Mouse (Mus musculus) small intestine, adult 2 months (tissue): ENCODE measurements around the gene Dnal1.
"Not testable (repeated sequence)": the region's sequence is repeated elsewhere in the genome, so short reads cannot be mapped to it uniquely, and the experiment has no call there.

Source experiments
- CTCF ChIP-seq: fragments of 200-500 bp; IDR thresholded peaks from 2 replicates; pipeline ENCODE4 v1.5.1; 2012; ENCODE audit warnings: low read depth, mild to moderate bottlenecking, control low read depth, inconsistent platforms, low read length, moderate library complexity, mixed read lengths; ENCODE audit not compliant: insufficient replicate concordance, insufficient read length; ENCODE audit errors: extremely low read depth
- POLR2A ChIP-seq: fragments of 200-500 bp; IDR thresholded peaks from 2 replicates; pipeline ENCODE4 v1.6.1; 2012; ENCODE audit warnings: low read depth, mild to moderate bottlenecking, control low read depth, inconsistent platforms, low read length, moderate library complexity

DNA sequence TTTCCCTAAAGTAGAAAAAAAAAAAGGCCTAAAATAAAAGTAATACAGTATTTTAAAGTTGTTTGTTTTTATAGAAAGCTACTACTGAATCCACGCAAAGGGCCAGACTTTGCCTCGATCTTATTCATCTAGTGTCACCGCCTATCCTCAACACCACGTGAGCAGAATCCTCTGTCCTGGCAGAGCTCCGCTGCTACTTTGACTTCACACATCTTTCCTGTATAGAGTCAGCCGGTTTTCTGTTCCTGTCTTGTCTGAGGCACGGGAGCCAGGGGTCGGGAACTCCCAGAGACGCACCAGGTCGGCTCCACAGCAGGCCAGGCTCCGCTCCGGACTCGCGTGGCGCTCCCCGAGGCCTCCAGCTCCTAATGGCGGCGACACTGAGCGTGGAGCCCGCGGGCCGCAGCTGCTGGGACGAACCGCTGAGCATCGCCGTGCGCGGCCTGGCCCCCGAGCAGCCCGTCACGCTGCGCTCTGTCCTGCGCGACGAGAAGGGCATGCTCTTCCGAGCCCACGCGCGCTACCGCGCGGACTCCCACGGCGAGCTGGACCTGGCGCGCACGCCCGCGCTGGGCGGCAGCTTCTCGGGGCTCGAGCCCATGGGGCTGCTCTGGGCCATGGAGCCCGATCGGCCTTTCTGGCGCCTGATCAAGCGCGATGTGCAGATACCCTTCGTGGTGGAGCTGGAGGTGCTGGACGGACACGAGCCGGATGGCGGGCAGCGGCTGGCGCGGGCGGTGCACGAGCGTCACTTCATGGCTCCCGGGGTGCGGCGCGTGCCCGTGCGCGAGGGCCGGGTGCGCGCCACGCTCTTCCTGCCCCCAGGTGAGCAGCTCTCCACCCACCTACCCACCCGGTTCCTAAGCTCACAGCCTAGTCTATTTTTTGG is 13.3 kb upstream of the Dnal1 start, which contains the start of gene Acot6:
- TF ChIP-seq CTCF, POLR2A: not testable (repeated sequence)
